Mouse (Mus musculus) layer of hippocampus, postnatal 10 days (tissue): ENCODE data around the gene Pank4. TPM values are rescaled to one million over a fixed set of nuclear protein-coding genes. Genes with fewer than 3 reads are reported as not detected.

ENCODE experiments used
- total RNA-seq, 2 experiments: library from RNA; stranded (reverse); gene quantifications; 2 replicates each; pipeline ENCODE4 v1.2.3; 2021

Pank4 gene
- total RNA-seq, 2 experiments from 2014 or later, result 26.9 to 31.9 TPM

Other genes with a start within 250 kb of the Pank4 start
- gene Ttc34, start 126.7 kb upstream of the Pank4 start, total RNA-seq, result 1 to 10 TPM; 3.7 to 4.9 TPM
- under 1 TPM; 0.22 to 0.23 TPM for gene Mmel1, start 94.5 kb upstream of the Pank4 start, total RNA-seq
- gene Fam213b, start 65.0 kb upstream of the Pank4 start, total RNA-seq, result 10 to 100 TPM; 36.2 to 39.0 TPM
- 1 to 10 TPM; 1.0 to 1.7 TPM for gene Tnfrsf14, start 35.6 kb upstream of the Pank4 start, total RNA-seq
- 10 to 100 TPM; 75.7 to 81.7 TPM for gene Hes5, start 3.2 kb upstream of the Pank4 start, total RNA-seq
- gene Plch2, start 92.7 kb downstream of the Pank4 start, total RNA-seq, result 10 to 100 TPM; 61.7 to 64.3 TPM
- 10 to 100 TPM; 20.3 to 23.0 TPM for gene Pex10, start 102.9 kb downstream of the Pank4 start, total RNA-seq
- gene Rer1, start 122.3 kb downstream of the Pank4 start, total RNA-seq, result 10 to 100 TPM; 67.0 to 69.1 TPM
- 10 to 100 TPM; 17.8 to 20.6 TPM for gene Morn1, start 122.5 kb downstream of the Pank4 start, total RNA-seq